Mouse (Mus musculus) CH12.LX (cell line): Measurements from ENCODE around the gene Hip1r.

ENCODE experiments used
- MAX ChIP-seq: IDR thresholded peaks from 2 replicates; pipeline ENCODE4 v1.6.1; 2011; ENCODE audit warnings: low read length, improper control_type of control experiment
- POLR2A ChIP-seq: IDR thresholded peaks from 2 replicates; pipeline ENCODE4 v1.6.1; 2011; ENCODE audit warnings: low read depth, mild to moderate bottlenecking, improper control_type of control experiment, low read length
- RAD21 ChIP-seq: IDR thresholded peaks from 2 replicates; pipeline ENCODE4 v1.6.1; 2011; ENCODE audit warnings: low read depth, mild to moderate bottlenecking, low read length, improper control_type of control experiment, moderate library complexity

GRCm38 (mm10) chr5:124036836-124037235 is 63.4 kb downstream of the Hip1r start:
- no peak for TF ChIP-seq MAX
- no peak for TF ChIP-seq RAD21
- TF ChIP-seq POLR2A: no peak
